Mouse (Mus musculus) A20 (cell line): Measurements from ENCODE around the gene Mpi.
A peak's percentile ranks its signal among the peaks of the same experiment; 100 is the strongest.

Source experiments
- DNase-seq: peaks from one replicate; pipeline ENCODE4 v3.0.0-alpha.2; 2011; ENCODE audit warnings: low read depth, low spot score

Gene Mpi

GRCm38 (mm10) chr9:57552139-57552887 lies at the start of gene Mpi:
Gene Mpi (minus strand): TSS chr9:57552763.
- peak; percentile 70 for DNase-seq

- no peak for DNase-seq
These were observed 49.5 kb upstream of the Mpi start for GRCm38 (mm10) chr9:57602098-57602497.

- no peak for DNase-seq
These were observed 48.8 kb upstream of the Mpi start for GRCm38 (mm10) chr9:57601353-57601706.

GRCm38 (mm10) chr9:57600620-57601352 lies 48.2 kb upstream of the Mpi start:
- DNase-seq, result no peak

GRCm38 (mm10) chr9:57598851-57599563 lies 46.4 kb upstream of the Mpi start:
- DNase-seq, result no peak

GRCm38 (mm10) chr9:57597929-57598382 lies 45.4 kb upstream of the Mpi start:
- no peak for DNase-seq

- no peak for DNase-seq
These were observed 44.7 kb upstream of the Mpi start for GRCm38 (mm10) chr9:57597265-57597664.

GRCm38 (mm10) chr9:57594174-57594509 lies 41.6 kb upstream of the Mpi start:
- DNase-seq, result no peak

- DNase-seq, result no peak
These were observed 41.1 kb upstream of the Mpi start for GRCm38 (mm10) chr9:57593454-57594173.

GRCm38 (mm10) chr9:57590726-57591125 lies 38.2 kb upstream of the Mpi start:
- peak; percentile 51 for DNase-seq

- peak; percentile 94 for DNase-seq
These were observed 36.9 kb upstream of the Mpi start, which contains the start of gene Ulk3 for GRCm38 (mm10) chr9:57589224-57590126. Gene Ulk3 (plus strand): TSS chr9:57589452.

GRCm38 (mm10) chr9:57584991-57585390 lies 32.4 kb upstream of the Mpi start:
- peak; percentile 62 for DNase-seq

- no peak for DNase-seq
These were observed 24.7 kb upstream of the Mpi start for GRCm38 (mm10) chr9:57577144-57577849.

GRCm38 (mm10) chr9:57575577-57575976 lies 23.0 kb upstream of the Mpi start:
- no peak for DNase-seq

- no peak for DNase-seq
These were observed 21.8 kb upstream of the Mpi start for GRCm38 (mm10) chr9:57574397-57574796.

GRCm38 (mm10) chr9:57568500-57568899 lies 15.9 kb upstream of the Mpi start:
- DNase-seq, result no peak

- no peak for DNase-seq
These were observed 14.3 kb upstream of the Mpi start for GRCm38 (mm10) chr9:57566846-57567245.

GRCm38 (mm10) chr9:57565741-57566221 lies 13.2 kb upstream of the Mpi start:
- DNase-seq, result no peak

- peak; percentile 53 for DNase-seq
These were observed 12.0 kb upstream of the Mpi start for GRCm38 (mm10) chr9:57564609-57565008.

GRCm38 (mm10) chr9:57562896-57563372 lies 10.4 kb upstream of the Mpi start:
- peak; percentile 49 for DNase-seq
